Mouse (Mus musculus) erythroblast, adult 5-6 weeks (primary cell): ENCODE measurements around the gene Grm7. TPM values are rescaled to one million over a fixed set of nuclear protein-coding genes. Genes with fewer than 3 reads are reported as not detected.

Experiments used
- ATAC-seq: replicated peaks from 2 replicates; pipeline ENCODE4 v1.8.0; 2016; ENCODE audit warnings: moderate number of reproducible peaks, mild to moderate bottlenecking, moderate TSS enrichment, inconsistent platforms; ENCODE audit not compliant: poor library complexity, low FRiP score, severe bottlenecking
- total RNA-seq, 2 experiments: library from RNA; stranded (forward) in 1 of 2; stranded (reverse) in 1 of 2; fragments of 150-400 nt in 1 of 2; fragments of 200-764, 138-1000 nt in 1 of 2; gene quantifications; 2 replicates each; pipeline versions ENCODE4 v1.2.3 to v1.2.4; 2015 to 2017; ENCODE audit warnings: low replicate concordance in 2 of 2

The Grm7 gene
- total RNA-seq, 2 experiments from 2014 or later: not detected

DNA sequence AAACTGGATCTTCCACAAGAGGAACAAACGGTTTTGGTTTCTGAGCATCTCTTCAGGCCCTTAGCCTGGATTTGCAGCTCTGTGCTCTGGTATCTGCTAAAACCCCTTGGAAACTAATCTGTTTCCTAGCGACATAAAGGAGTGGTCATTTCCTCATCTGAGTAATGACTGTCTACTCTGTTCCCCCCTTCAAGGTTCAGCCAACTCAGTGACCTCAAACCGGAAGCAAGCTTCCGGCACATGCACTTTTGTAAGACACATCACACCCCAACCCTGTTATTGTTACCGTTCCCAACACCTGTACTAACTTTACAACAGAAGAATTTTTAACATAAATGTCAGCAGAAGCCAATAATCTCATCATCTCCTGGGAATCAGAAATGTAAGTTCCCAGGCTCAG, 166.8 kb downstream of the Grm7 start:
- ATAC-seq: no peak

DNA sequence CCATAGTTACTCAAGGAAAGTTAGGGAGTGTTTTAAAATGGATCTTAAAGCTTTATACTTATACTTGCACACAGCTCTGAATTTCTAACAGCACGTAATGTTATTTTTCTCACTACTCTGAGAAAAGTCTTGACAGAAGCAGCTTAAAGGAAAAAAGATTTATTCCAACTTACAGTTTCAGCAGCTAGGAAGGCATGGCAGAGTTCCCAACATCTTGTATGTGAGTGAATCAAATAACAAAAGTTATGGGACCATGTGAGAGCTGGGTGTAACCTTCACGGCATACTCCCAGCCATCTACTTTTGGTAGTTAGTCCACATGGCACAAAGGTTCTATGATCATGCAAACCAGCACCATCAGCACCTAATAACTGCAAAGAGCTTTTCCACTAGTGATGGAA, 172.9 kb downstream of the Grm7 start:
- ATAC-seq: no peak

GRCm38 (mm10) chr6:110868311-110868710, 222.9 kb downstream of the Grm7 start:
- no peak for ATAC-seq

- ATAC-seq: no peak
Observed at GRCm38 (mm10) chr6:110982013-110982412, 336.6 kb downstream of the Grm7 start.

GRCm38 (mm10) chr6:111039099-111039498, 393.7 kb downstream of the Grm7 start:
- ATAC-seq: no peak

DNA sequence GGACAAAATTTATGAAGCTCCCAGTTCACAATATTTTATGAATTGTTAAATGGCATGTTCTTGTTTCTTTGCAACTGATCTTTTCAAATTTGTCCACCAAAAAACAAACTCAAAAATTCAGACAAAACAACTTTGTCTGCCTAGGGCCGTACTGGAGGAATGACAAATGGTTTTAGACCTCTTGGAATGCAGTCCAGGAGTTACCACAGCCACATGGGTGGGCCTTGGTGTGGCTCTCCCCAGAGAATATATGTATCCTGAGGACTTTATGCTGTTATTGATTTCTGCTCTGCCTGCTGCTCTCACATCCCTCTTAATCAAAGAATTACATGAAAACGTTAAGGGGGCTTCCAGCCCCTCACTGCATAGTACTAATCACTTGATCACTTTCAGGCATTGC, 400.5 kb downstream of the Grm7 start:
- ATAC-seq: no peak

- no peak for ATAC-seq
Observed at GRCm38 (mm10) chr6:111049247-111049646, 403.9 kb downstream of the Grm7 start.

DNA sequence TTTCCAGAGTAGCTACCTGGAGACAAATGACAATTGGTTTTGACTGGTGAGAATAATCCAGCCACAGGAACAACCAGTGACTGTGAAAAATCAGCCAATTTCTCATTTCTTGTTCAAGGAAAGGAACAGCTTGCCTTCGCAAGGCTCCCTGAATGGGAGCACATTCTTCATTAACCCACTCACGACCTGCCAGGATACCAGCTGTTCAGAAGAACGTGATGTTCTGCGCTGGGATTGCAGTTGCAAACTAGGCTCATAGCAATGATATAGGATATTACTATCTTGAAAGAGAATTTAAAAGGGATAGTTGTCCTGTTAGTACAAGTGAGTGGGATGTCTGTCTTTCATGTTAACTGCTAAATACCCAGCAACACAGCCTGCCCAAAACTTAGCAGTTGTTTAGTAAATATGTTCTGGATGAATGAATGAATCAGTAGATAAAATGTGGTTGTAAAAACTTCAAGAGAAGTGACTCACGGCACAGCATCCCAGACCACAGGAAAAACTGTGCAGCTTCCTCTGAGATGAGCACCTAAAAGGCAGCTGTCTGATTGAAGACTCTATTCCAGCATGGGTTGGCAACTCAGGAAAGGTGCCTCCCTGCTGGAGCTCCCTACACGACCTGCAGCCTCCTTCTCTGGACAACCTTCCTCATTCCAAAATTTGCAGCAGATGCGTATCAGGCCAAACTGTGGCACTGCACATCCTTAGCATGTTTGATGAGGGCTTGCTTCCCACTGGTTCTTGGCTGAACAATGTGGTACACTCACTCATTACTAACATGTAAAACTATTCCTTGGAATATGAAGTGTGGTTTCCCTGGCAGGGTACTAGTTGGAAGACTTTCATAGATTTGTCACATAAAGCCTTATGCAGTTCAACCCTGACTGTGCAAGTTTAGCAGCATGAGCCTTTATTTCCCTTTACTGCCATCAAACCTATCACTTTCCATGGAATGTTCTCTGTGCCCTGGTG, 408.9 kb downstream of the Grm7 start:
- ATAC-seq: no peak

GRCm38 (mm10) chr6:111057798-111058197, 412.4 kb downstream of the Grm7 start:
- no peak for ATAC-seq

- no peak for ATAC-seq
Observed at GRCm38 (mm10) chr6:111060004-111060403, 414.6 kb downstream of the Grm7 start.

DNA sequence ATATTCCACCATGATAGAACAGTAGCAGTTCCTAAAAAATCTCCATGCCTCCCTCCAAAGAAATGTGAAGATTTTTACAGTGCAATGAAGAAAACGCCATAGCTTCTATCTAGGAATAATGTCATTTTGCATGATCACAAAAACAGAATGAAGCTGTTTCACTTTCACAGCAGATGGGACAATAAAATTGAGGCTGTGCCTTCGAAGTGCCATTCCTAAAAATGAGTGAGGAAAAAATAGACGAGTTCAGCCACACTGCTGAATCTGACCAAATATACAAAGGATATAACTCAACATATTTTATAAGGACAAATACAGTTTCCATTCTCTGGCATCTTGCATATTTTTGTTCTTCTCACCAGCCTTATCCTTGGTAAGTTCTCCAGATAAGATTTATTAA, 439.2 kb downstream of the Grm7 start:
- no peak for ATAC-seq

GRCm38 (mm10) chr6:111094818-111095217, 449.4 kb downstream of the Grm7 start:
- no peak for ATAC-seq

- no peak for ATAC-seq
Observed at GRCm38 (mm10) chr6:111105485-111105884, 460.1 kb downstream of the Grm7 start.

DNA sequence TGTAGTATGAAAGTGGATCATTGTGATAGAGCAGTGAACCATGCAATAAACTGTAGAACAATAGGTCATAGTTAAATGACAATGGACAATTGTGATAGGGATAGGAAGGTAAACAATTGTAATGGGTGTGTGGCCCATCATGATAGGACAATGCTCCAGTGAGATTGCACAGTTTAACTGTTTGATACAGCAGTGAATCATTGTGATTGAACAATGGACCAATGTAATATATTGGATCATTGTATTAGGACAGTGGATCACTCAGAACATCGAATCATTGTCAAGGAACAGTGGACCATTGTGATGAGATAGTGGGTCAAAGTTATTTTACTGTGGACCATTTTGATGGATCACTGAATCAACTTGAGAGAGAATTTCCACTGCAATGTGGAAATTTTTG, 515.7 kb downstream of the Grm7 start:
- ATAC-seq: no peak

DNA sequence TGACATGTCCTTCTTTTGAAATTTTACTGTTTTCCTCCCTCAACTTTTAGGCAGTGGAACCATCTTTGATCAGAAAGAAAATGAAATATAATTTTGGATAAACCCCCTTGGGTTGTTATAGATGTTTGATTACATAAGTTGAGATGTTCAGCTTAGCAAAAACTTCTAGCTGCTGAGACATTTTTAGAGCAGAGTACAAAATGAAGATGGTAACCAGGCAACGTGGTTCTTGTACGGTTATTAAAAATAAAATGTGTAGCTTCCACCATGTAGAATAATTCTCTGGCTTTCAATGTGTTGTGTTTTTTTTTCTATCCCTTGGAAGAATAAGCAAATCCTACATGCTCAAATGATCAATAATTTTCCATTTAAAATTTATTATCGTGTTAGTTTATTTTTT, 550.0 kb downstream of the Grm7 start:
- ATAC-seq: no peak

DNA sequence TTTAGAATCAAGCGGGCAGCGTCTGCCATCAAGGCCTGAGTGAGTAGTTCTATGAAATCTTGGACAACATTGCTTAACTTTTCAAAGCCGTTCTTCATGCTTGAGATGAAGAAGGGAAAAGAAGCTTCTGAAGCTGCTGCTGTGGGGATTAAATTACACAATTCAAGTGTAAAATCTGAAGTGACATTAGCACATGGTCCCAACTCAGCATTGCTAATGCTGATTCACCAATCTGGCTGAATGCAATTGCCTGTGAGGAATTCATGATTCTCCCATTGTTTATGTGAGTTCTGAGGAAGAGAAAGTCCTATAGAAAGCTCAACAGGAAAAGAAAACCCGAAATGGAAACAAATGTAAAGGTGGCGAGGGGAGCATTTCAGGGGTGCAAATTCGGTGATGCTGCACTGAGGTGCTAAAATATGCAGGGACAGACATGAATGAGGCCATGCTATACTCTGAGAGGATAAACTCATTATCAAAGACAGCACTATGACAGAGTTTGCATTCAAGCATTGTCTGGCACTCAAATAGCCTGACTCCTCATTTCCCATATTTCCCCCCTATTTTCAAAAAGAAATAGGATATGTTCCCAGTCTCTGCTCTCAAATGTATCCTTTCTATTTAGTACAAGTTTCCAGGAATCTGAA, 575.8 kb downstream of the Grm7 start:
- ATAC-seq: no peak

GRCm38 (mm10) chr6:111255215-111255614, 609.8 kb downstream of the Grm7 start:
- no peak for ATAC-seq

- ATAC-seq: no peak
Observed at GRCm38 (mm10) chr6:111256939-111257338, 611.6 kb downstream of the Grm7 start.

DNA sequence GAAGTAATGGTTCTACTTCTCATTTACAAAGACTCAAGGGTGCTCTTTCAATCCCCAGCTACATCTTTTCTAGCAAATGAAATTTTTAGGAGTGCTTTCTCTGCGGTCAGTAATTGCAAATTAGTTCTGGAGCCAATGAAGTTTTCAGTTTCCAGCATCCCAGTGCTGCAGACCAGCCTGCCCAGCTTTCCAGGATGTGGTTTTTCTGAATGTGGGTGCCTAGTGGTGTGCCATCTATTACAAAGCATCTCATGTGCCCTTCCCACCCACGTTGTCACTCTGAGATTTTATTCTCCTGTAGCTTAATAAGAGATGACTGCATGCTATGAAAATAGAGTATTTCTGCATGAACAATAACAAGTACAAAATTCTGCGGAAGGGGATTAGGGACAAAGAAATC, 612.9 kb downstream of the Grm7 start:
- ATAC-seq: no peak

DNA sequence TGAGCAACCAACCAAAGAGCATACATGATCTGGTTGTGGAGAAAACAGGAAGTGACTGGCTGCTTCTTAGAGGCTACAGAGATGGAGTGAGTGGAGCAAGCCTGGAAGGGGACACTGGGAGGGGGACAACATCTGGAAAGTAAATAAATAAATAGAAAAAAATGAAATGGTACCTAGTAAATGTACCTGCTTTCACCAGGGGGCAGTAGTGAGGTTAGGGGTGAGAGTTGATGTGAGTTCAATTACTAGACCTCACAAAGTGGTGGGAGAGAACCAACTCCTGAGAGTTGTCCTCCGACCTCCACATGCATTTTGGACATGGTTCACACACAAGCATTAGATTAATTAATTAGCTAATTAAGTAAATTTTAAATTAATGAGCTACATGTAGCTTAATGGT, 615.8 kb downstream of the Grm7 start:
- no peak for ATAC-seq

DNA sequence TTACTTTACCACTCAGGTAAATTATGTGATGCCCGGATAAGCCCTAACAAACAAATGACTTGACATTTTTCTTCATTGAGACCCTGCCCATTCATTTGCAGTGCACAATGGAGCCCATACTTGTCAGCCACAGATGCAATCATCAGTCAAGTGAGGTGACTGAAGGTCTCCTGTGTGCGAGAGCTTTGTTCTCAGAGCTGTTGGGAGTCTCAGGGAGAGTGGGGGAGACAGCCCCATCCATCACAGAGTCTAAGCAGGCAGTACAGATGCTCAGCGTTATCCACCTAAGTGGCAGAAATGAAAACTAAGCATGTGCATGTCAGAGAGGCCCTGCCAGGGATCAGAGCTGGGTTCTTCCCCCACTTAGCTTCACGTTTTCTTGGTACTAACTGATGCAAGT, 631.3 kb downstream of the Grm7 start:
- no peak for ATAC-seq
